Mouse (Mus musculus): ENCODE data around the gene Spast. TPM values are rescaled to one million over a fixed set of nuclear protein-coding genes. Genes with fewer than 3 reads are reported as not detected.
A peak's percentile ranks its signal among the peaks of the same experiment; 100 is the strongest.

Gene Spast
- polyA plus RNA-seq, 1 experiment from 2014 or later = 21.0 TPM

- H3K27me3 ChIP-seq (ENCODE audit: control insufficient read depth, insufficient read depth, low read length) = no peaks in the 10 kb centered on the region
Observed at GRCm38 (mm10) chr17:74363592-74363991, 24.8 kb downstream of the Spast start.

GRCm38 (mm10) chr17:74376916-74377315, 38.1 kb downstream of the Spast start:
- no peak overlapping the region for H3K4me2 ChIP-seq (replicated peaks; ENCODE audit: low read depth, low read length)
- H3K4me3 ChIP-seq (ENCODE audit: low read depth, low read length) = no peak overlapping the region
- no peak overlapping the region for H3K27ac ChIP-seq (ENCODE audit: low read length)
- ATAC-seq (ENCODE audit: insufficient number of reproducible peaks, insufficient read depth, low FRiP score, low read depth) = no peak
- H3K27me3 ChIP-seq (ENCODE audit: control insufficient read depth, insufficient read depth, low read length) = no peaks in the 10 kb centered on the region
- H3K9ac ChIP-seq (replicated peaks; ENCODE audit: low read depth, low read length) = no peak overlapping the region
- peaks cover 65% of the 10 kb centered on the region for H3K36me3 ChIP-seq (ENCODE audit: control insufficient read depth, insufficient read depth, low read length)
- no peaks in the 10 kb centered on the region for H3K4me1 ChIP-seq (ENCODE audit: control insufficient read depth, insufficient read depth, low read length)
- H3K9me3 ChIP-seq (ENCODE audit: control insufficient read depth, low read depth, low read length) = no peaks in the 10 kb centered on the region
- 87% methylated on average over 1 of the region's 1 CpGs for WGBS

More at GRCm38 (mm10) chr17:74363592-74363991, 24.8 kb downstream of the Spast start:
- Histone ChIP-seq H3K9ac (replicated peaks; ENCODE audit: low read depth, low read length) (no peak overlapping the region), H3K9me3 (ENCODE audit: control insufficient read depth, low read depth, low read length) (no peaks in the 10 kb centered on the region), H3K4me2 (replicated peaks; ENCODE audit: low read depth, low read length) (no peak overlapping the region), H3K4me1 (ENCODE audit: control insufficient read depth, insufficient read depth, low read length) (no peaks in the 10 kb centered on the region), H3K4me3 (ENCODE audit: low read depth, low read length) (no peak overlapping the region), H3K36me3 (ENCODE audit: control insufficient read depth, insufficient read depth, low read length) (peaks cover 20% of the 10 kb centered on the region), H3K27ac (ENCODE audit: low read length) (no peak overlapping the region)
- no peak for ATAC-seq (ENCODE audit: insufficient number of reproducible peaks, insufficient read depth, low FRiP score, low read depth)
- WGBS = 95% methylated on average over 1 of the region's 1 CpGs

GRCm38 (mm10) chr17:74386657-74387056, 47.9 kb downstream of the Spast start:
- no peak overlapping the region for H3K4me2 ChIP-seq (replicated peaks; ENCODE audit: low read depth, low read length)
- H3K27ac ChIP-seq (ENCODE audit: low read length) = no peak overlapping the region
- H3K4me3 ChIP-seq (ENCODE audit: low read depth, low read length) = no peak overlapping the region
- no peaks in the 10 kb centered on the region for H3K9me3 ChIP-seq (ENCODE audit: control insufficient read depth, low read depth, low read length)
- no peak for ATAC-seq (ENCODE audit: insufficient number of reproducible peaks, insufficient read depth, low FRiP score, low read depth)
- H3K9ac ChIP-seq (replicated peaks; ENCODE audit: low read depth, low read length) = no peak overlapping the region
- no peaks in the 10 kb centered on the region for H3K4me1 ChIP-seq (ENCODE audit: control insufficient read depth, insufficient read depth, low read length)
- no peaks in the 10 kb centered on the region for H3K27me3 ChIP-seq (ENCODE audit: control insufficient read depth, insufficient read depth, low read length)
- peaks cover 40% of the 10 kb centered on the region for H3K36me3 ChIP-seq (ENCODE audit: control insufficient read depth, insufficient read depth, low read length)

GRCm38 (mm10) chr17:74389847-74390246, 51.1 kb downstream of the Spast start:
- no peak overlapping the region for H3K9ac ChIP-seq (replicated peaks; ENCODE audit: low read depth, low read length)
- H3K36me3 ChIP-seq (ENCODE audit: control insufficient read depth, insufficient read depth, low read length) = peaks cover 21% of the 10 kb centered on the region
- no peaks in the 10 kb centered on the region for H3K9me3 ChIP-seq (ENCODE audit: control insufficient read depth, low read depth, low read length)
- no peak overlapping the region for H3K27ac ChIP-seq (ENCODE audit: low read length)
- H3K4me2 ChIP-seq (replicated peaks; ENCODE audit: low read depth, low read length) = no peak overlapping the region
- H3K4me1 ChIP-seq (ENCODE audit: control insufficient read depth, insufficient read depth, low read length) = no peaks in the 10 kb centered on the region
- ATAC-seq (ENCODE audit: insufficient number of reproducible peaks, insufficient read depth, low FRiP score, low read depth) = no peak
- WGBS = 78% methylated on average over 3 of the region's 3 CpGs
- H3K4me3 ChIP-seq (ENCODE audit: low read depth, low read length) = no peak overlapping the region
- no peaks in the 10 kb centered on the region for H3K27me3 ChIP-seq (ENCODE audit: control insufficient read depth, insufficient read depth, low read length)

- H3K4me3 ChIP-seq (ENCODE audit: low read depth, low read length) = no peak overlapping the region
- 71% methylated on average over 2 of the region's 2 CpGs for WGBS
- no peak for ATAC-seq (ENCODE audit: insufficient number of reproducible peaks, insufficient read depth, low FRiP score, low read depth)
- no peak overlapping the region for H3K9ac ChIP-seq (replicated peaks; ENCODE audit: low read depth, low read length)
- no peak overlapping the region for H3K4me2 ChIP-seq (replicated peaks; ENCODE audit: low read depth, low read length)
- no peaks in the 10 kb centered on the region; the same call in 1 of the 2 replicates for H3K36me3 ChIP-seq (ENCODE audit: control insufficient read depth, insufficient read depth, low read length)
- H3K9me3 ChIP-seq (ENCODE audit: control insufficient read depth, low read depth, low read length) = no peaks in the 10 kb centered on the region
- H3K27ac ChIP-seq (ENCODE audit: low read length) = no peak overlapping the region
- H3K27me3 ChIP-seq (ENCODE audit: control insufficient read depth, insufficient read depth, low read length) = no peaks in the 10 kb centered on the region
- 0 out of 2 replicates have a peak, but pooled peaks cover 4% of the 10 kb centered on the region for H3K4me1 ChIP-seq (ENCODE audit: control insufficient read depth, insufficient read depth, low read length)
Observed at GRCm38 (mm10) chr17:74394381-74394780, 55.6 kb downstream of the Spast start.

- Histone ChIP-seq H3K4me2 (replicated peaks; ENCODE audit: low read depth, low read length) (peak overlapping the region; percentile 55), H3K27me3 (ENCODE audit: control insufficient read depth, insufficient read depth, low read length) (no peaks in the 10 kb centered on the region), H3K9ac (replicated peaks; ENCODE audit: low read depth, low read length) (no peak overlapping the region; the same call in 1 of the 2 replicates), H3K4me1 (ENCODE audit: control insufficient read depth, insufficient read depth, low read length) (0 out of 2 replicates have a peak, but pooled peaks cover 4% of the 10 kb centered on the region), H3K27ac (ENCODE audit: low read length) (peak overlapping the region; percentile 39; the same call in 1 of the 2 replicates), H3K9me3 (ENCODE audit: control insufficient read depth, low read depth, low read length) (no peaks in the 10 kb centered on the region), H3K4me3 (ENCODE audit: low read depth, low read length) (peak overlapping the region; percentile 81), H3K36me3 (ENCODE audit: control insufficient read depth, insufficient read depth, low read length) (no peaks in the 10 kb centered on the region)
- WGBS = 27% methylated on average over 16 of the region's 16 CpGs
- ATAC-seq (ENCODE audit: insufficient number of reproducible peaks, insufficient read depth, low FRiP score, low read depth) = no peak
Observed at GRCm38 (mm10) chr17:74394855-74395254, 56.1 kb downstream of the Spast start.

GRCm38 (mm10) chr17:74395383-74396065, 56.7 kb downstream of the Spast start, which contains the start of gene Slc30a6:
Gene Slc30a6 (plus strand): TSS chr17:74395608.
- peak within 1 kb of the TSS; percentile 81 for H3K4me3 ChIP-seq (ENCODE audit: low read depth, low read length)
- peak; percentile 99 for ATAC-seq (ENCODE audit: insufficient number of reproducible peaks, insufficient read depth, low FRiP score, low read depth)
- H3K27ac ChIP-seq (ENCODE audit: low read length) = peak within 1 kb of the TSS; percentile 88
- no peaks in the 10 kb centered on the region for H3K27me3 ChIP-seq (ENCODE audit: control insufficient read depth, insufficient read depth, low read length)
- peak within 1 kb of the TSS; percentile 67 for H3K9ac ChIP-seq (replicated peaks; ENCODE audit: low read depth, low read length)
- WGBS = under 1% methylated on average over 41 of the region's 41 CpGs
- 0 out of 2 replicates have a peak, but pooled peaks cover 4% of the 10 kb centered on the region for H3K4me1 ChIP-seq (ENCODE audit: control insufficient read depth, insufficient read depth, low read length)
- H3K36me3 ChIP-seq (ENCODE audit: control insufficient read depth, insufficient read depth, low read length) = no peaks in the 10 kb centered on the region
- peak within 1 kb of the TSS; percentile 55 for H3K4me2 ChIP-seq (replicated peaks; ENCODE audit: low read depth, low read length)
- no peaks in the 10 kb centered on the region for H3K9me3 ChIP-seq (ENCODE audit: control insufficient read depth, low read depth, low read length)

GRCm38 (mm10) chr17:74396766-74397165, 58.0 kb downstream of the Spast start:
- Histone ChIP-seq H3K27ac (ENCODE audit: low read length) (no peak overlapping the region), H3K4me2 (replicated peaks; ENCODE audit: low read depth, low read length) (peak overlapping the region; percentile 55), H3K4me1 (ENCODE audit: control insufficient read depth, insufficient read depth, low read length) (0 out of 2 replicates have a peak, but pooled peaks cover 4% of the 10 kb centered on the region), H3K9ac (replicated peaks; ENCODE audit: low read depth, low read length) (no peak overlapping the region), H3K36me3 (ENCODE audit: control insufficient read depth, insufficient read depth, low read length) (no peaks in the 10 kb centered on the region), H3K4me3 (ENCODE audit: low read depth, low read length) (peak overlapping the region; percentile 81; the same call in 1 of the 2 replicates), H3K9me3 (ENCODE audit: control insufficient read depth, low read depth, low read length) (no peaks in the 10 kb centered on the region), H3K27me3 (ENCODE audit: control insufficient read depth, insufficient read depth, low read length) (no peaks in the 10 kb centered on the region)
- 73% methylated on average over 4 of the region's 4 CpGs for whole genome bisulfite sequencing
- no peak for ATAC-seq (ENCODE audit: insufficient number of reproducible peaks, insufficient read depth, low FRiP score, low read depth)

All from stomach, embryonic 14.5 days (tissue).